Mouse (Mus musculus) erythroid progenitor cell, adult 5-6 weeks (primary cell): ENCODE results near the gene Slc6a1. TPM values are rescaled to one million over a fixed set of nuclear protein-coding genes. Genes with fewer than 3 reads are reported as not detected.
A peak's percentile ranks its signal among the peaks of the same experiment; 100 is the strongest.

ENCODE experiments used
- ATAC-seq: replicated peaks from 2 replicates; pipeline ENCODE4 v1.8.0; 2016; ENCODE audit warnings: moderate number of reproducible peaks, mild to moderate bottlenecking, moderate TSS enrichment, inconsistent platforms; ENCODE audit not compliant: poor library complexity, low FRiP score, severe bottlenecking
- total RNA-seq, 2 experiments: library from RNA; stranded (forward) in 1 of 2; stranded (reverse) in 1 of 2; fragments of 150-400 nt in 1 of 2; fragments of 186-747, 209-891 nt in 1 of 2; gene quantifications; 2 replicates each; pipeline versions ENCODE4 v1.2.3 to v1.2.4; 2015 to 2017; ENCODE audit warnings: low replicate concordance in 2 of 2

Gene Slc6a1
- total RNA-seq (2015; ENCODE audit: low replicate concordance): 1.3 TPM in 1 of 2 replicates, not detected in the other
- not detected in 2 replicates for total RNA-seq (2017; ENCODE audit: low replicate concordance)

DNA sequence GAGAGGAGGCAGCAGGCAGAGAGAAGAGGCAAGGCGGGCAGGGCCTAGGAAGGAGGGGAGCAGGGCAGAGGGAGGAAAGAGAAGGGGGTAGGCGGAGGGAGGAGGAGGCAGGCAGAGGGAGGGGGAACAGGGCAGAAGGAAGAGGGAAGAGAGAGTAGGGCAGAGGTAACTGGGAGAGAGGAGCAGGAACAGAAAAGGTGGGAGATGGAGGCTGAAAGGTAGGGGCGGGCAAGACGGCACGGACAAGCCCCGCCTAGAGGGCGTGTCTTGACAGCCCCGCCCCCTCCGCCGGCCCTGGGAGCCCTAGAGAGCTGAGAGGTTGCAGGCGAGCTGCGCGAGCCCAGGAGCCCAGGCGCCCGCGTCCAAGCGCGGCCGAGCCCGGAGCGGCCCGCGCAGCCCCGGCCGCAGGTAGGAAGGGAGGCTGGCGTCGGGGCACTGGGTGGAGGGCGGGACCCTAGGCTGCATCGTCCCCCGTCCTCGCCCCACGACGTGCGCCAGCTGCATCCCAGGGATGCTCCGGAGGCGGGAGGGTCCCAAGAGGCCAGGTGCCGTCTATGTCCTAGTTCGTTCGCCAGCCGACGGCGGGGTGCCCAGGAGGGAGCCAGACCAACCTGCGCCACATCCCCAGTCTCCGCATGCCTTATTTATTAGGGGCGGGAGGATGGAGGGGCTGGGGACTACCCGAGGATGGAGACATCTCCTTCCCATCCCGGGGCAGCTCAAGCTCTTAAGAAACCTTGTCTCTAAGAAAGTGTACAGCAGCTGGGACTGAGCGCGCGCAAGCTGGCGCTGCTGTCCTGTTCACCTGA lies at the start of gene Slc6a1:
Gene Slc6a1 (plus strand): TSS at position 167 of the 809 bp plus-strand sequence.
- no peak for ATAC-seq

DNA sequence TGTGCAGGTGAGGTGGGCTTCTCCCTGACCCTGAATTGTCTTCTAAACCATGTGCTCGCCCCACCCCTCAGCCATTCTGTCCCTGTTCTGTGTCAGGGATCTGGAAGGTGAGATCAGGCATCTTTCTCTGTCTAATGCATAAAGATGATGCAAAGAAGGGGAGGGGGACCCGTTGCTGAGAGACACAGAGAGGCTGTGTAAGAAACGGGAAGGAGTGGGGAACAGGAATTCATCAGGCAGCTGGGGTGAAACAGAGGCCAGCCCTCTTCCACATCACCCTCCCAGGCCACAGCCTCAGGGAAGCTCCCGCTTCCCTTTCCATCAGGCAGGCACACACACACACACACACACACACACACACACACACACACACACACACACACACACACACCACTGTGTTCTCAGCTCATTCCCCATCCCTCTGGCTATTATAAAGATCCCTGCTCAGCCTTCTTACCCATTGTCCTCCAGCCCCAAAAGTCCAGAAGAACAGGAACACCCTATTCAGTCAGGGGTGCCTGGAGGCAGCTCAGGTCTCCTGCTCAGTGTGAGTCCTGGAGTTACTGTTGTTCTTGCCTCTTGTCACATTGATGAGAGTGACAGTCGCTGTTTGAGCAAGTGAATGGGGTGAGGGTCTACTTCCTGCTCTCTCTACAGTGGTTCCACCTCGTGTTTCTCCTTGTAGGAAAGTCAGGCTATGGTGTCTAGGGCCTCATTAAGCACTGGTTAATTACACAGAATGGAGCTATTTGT lies 43.4 kb upstream of the Slc6a1 start:
- ATAC-seq: no peak

DNA sequence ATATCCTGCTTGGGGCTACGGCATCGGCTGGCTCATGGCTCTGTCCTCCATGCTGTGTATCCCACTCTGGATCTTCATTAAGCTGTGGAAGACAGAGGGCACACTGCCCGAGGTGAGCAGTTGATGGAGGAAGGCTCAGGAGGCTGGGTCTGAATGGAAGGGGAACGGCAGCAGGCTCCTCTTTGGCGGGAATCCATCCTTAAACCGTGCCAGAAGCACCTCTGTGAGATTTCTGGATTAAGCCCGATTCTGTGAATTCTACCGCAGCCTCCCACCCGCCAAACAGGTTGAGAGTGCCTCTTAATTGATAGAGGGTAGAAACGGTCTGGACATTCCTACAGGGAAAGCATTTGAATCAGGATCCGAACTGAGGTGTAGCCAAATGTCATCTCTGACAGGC lies 36.8 kb upstream of the Slc6a1 start:
- ATAC-seq: no peak

DNA sequence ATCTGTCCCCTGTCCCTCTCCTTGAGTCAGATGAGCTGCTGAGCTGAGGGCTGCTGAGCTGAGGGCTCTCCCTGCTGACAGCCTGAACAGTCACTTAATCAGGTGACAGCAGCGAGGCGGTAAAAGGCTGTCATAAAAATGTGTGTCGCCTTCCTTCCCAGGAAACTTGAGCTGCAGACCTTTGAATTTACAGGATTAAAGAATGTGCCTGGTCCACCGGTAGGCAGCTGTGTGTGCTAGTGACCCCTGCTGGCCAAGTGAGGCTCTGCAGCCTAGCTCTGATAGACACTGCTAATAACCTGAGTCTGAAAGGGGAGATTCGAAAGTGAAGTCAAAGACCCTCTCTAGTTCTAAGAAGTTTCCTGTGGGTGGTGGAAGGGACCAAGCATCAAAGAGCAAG lies 32.1 kb upstream of the Slc6a1 start:
- peak; percentile 75; the same call in 1 of the 2 replicates for ATAC-seq

DNA sequence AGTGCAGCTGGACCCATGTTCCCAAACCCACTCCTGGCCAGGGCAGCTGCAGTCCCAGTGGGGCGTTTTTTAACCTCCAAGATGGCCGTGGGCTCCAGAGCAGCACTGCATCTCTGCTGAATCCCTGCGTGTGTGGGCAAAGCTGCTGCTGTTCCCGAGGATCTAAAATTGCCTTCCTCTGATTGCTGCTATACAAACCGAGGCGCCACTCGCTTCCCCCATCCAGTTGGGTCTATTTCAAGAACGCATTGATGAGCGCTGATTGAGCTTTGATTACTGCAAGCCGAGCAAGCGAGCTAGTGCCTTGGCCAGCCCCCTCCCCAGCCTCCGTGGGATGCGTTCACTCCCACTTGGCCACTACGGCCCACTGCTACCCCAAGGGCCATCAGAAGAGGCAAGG lies 27.5 kb upstream of the Slc6a1 start:
- no peak for ATAC-seq

DNA sequence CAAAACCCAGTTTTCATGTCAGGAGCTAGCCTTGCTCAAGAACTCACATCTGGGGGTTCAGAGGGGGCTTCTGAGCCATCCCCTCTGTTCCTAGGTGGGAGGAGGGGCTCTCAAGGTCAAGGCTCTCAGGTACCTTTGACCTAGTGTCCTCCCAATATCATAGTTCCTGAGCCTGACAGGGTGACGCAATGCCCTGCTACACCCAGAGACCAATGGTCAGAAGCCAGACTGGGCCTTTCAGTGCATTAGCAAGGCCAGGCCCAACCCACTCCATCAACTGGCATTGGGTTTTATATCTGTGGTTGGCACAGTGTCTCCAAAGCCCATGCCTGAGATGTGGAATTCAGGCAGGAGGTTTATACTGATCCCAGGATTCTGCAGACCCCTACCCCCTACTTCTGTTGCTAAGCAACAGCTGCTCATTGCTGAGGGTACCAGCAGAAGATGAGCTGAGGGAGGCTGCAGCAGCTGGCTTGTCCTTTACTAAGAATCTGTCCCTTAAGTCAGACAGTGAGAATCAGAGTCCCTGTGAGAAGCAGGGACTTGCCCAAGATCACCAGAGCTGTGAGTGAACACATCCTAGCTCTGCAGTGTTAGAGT lies 24.6 kb upstream of the Slc6a1 start:
- ATAC-seq: no peak

DNA sequence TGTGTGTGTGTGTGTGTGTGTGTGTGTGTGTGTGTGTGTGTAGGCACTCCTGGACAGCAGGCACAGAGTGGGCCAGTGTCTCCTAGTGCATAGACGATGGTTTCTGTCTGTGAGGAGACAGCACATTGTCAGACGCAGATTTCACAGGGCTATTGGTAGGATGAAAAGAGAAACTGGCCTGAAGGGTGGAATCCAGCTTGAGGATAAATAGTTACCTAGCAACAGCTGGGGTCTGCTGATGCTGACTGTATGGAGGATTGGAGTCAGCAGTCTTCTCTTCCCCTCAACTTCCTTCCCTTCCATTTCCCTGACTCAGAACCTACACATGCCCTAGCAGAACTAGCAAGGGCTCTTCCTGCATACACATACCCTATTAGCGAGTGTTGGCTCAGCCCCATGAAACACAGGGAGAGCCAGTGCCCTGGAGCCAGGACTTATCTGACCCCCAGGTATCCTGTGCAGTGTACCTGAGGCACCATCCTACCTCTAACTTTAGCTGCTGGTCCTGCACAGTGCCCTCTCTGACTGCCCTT lies 23.7 kb upstream of the Slc6a1 start:
- no peak for ATAC-seq

DNA sequence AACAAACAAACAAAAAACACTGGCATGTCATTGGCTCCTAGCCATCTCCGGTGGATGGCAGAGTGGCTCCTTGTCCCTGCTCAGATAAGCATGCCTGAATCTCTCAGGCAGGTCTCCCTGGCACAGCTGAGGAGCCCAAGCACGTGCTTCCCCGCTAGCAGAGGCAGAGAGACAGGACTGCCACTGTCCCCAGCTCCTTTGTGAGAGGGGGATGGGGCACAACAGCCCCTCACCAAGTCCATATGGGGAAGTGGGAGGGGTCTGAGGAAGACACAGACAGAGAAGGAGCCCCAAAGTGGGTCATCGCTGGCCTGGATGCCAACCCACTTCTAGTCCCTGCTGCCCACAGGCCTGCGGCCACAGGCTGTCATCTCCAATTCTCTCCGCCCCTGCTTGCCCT lies 20.8 kb upstream of the Slc6a1 start:
- no peak for ATAC-seq

DNA sequence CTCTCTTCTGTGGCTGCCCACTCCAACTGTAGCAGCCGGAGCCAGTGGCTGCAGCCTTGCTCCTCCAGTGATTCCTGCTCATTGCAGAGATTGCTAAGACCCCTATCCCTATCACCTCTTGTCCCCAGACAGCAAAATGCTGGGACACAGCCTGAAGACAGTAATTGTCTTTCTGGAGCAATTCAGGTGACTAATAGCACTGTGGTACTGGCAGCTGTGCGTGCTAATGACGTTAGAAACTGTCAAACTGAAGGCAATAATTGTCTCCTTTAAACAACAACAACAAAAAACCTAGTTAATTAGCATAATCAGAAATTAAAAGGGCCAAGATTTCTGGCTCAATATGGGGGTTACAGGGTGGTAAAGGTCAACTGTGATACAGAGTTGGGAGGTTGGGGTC lies 18.4 kb upstream of the Slc6a1 start:
- ATAC-seq: no peak

DNA sequence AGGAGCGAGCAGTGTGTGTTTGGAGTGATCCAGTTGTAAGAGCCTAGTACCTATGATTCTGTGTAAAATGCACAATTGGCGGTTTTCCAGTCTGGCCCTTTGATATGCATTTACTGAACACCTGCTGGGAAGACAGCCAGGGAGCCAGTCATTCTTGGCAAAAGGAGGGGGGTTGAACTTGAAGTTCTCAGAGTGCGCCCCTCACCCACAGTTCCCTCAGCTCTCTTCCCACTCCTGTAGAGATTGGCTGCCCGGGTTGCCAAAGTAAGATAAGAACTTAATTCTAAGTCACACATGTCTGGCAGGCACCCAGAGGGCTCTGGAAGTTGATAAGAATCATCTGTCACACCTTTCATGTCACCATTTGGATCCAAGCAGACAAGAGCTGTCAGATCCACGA lies 18.0 kb upstream of the Slc6a1 start:
- ATAC-seq: no peak

DNA sequence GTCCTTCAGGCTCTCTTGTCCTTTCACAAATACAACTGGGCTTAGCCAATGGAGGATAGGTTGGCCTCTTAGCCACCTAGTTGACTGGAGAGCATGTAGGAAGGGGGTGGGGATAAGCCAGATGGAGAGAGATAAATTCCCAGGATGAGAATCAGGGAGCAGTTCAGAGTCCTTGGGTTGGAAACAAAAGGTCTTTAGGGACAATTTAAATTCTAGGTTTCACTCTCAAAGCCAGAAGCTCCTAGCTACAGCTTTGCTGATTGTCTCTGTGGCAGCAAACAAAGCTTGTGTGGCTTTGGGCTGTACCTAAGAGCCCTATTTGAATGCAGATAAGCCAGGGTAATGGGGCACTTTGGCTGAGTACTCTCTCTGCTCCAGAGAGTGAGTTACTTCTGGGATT lies 16.2 kb upstream of the Slc6a1 start:
- ATAC-seq: no peak

DNA sequence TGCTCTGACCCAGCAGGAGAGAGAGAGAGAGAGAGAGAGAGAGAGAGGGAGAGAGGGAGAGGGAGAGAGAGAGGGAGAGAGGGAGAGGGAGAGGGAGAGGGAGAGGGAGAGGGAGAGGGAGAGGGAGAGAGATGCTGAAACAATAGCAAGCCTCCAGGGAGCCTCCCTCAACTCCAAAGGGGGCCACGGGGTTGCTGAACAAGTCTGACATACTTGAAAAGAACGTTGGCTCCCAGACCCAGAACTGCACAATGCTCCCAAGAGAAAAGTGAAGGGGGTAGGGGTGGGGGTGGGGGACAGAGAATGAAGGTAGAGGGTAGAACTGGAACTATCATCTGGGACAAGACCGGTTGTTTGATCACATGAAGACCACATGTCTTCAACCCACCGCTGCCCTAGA lies 14.5 kb upstream of the Slc6a1 start:
- no peak for ATAC-seq

DNA sequence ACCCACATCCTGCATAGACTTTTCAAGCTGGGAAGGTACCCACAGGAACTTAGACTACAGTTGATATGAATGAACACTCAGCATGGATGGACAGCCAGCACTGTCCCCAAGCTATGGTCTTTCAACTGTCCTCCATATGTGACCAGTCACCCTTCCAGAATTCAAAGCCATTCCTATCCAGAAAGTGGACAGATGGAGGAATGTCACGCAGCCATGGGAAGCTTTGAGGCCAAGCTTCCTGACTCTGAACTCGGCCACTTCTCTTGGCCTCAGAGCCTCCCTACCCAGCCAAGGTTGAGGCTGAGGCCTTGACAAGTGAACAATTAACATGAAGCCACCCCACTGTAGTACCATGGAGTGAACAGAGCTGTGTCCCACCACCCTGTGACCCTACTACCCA lies 12.8 kb upstream of the Slc6a1 start:
- no peak for ATAC-seq

DNA sequence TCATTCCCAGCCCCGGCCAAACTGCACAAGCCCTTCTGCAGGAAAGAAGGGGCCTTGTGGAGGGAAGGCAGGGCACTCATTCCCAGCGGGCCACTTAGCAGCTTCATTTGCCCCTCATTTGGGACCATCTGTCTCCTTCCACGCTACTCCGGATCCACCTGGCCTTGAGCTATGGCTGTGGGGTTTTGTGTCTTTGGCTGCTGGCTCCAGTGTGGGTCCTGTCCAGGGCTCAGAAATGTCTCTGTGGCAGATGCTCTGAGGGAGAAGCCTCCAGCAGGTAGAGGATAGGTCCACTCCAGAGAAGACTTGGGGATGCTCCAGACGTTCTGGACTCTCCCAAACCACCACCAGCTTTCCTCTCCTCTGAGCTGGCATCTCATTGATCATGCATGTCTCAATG lies 11.6 kb upstream of the Slc6a1 start:
- no peak for ATAC-seq

DNA sequence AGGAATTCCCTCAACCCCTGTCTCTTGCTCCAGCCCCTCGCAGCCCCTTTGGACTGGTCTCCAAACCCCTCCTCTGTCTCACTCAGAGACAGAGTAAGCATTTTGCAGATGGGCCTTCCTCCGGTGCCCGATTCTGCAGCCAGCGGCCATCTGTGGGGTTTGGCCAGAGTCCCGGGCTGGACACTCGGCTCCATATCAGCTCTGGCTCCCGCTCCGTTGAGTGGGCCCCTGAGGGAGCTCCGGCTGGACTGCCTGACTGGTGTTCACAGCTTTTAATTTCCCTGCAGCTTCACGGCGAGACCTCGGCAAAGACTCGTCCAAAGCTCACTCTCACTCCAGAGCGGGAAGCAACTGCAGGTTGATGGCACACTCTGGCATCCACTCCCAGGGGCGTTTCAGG lies 10.2 kb upstream of the Slc6a1 start:
- ATAC-seq: no peak

DNA sequence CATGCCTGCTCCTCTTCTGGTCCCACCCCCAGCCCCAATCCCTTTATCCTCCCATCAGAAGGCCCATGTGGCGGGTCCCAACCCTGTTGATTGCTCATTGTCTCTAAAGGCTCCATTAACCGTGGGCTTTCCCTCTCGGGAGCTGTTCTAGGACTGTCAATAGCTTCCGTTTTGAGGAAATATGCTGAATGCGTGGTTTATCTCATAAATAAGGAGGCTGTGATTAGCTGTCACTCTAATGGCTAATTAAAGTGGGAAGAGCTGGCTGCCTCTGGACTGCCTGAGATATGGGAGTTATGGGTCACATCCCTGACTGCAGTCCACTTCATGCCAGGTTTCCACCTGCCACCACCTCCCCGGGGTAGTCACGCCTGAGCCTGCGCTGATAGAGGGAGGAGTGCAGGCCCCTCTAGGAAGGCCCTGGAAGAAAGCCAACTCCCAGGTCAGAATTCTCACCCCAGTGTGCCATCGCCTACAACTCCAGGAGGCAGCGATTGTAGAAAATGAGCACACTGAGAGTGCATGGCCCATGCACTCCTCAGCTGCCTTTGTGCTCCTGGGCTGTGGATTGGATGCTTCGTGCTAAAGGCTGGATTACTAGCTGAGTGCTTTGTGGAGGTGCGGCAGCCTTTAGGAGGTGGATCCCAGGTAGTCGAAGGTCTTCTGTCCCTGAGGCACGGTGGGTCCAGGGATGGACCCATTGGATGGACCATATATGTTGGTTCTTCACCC lies 8.3 kb upstream of the Slc6a1 start:
- ATAC-seq: no peak

DNA sequence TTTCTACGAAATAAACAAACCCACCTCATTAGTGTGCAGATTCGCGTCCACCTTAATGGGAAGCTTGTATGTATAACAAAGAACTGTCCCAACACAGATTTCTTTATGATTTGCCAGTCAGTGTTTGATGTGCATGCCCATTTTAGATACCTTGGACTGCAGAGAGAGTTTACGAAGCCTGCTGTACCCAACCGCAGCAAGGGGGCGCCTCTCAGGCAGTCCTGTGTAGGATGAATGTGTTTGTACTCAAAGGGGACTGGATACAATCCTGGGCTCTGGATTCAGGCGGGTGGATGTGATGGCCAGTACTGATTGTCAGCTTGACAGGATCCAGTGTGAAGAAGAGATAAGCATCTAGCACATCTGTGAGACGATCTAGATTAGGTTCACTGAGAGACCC lies 6.6 kb upstream of the Slc6a1 start:
- ATAC-seq: no peak

DNA sequence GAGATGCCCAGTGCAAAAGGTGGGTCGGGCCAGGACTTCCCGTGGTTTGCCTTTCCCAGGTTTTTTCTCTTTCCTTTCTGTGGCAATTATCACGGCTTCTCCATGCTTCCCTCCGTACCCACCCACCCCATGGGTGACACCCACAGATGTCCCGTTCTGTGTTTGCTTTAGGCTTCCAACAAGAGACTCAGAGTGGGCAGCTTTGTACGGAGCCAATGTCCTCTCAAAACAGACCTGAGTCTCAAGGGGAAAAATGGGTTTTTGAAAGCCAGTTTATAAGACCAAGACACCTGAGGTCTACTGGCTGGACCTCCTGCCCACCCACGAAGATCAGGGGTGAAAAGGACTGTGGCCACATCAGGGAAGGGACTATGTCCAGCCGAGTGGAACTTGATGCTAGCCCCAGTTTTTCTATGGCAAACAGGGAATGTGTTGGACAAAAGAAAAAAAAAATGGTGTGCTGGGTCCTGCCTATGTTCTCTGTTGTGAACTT lies 889 bp downstream of the Slc6a1 start:
- ATAC-seq: no peak

DNA sequence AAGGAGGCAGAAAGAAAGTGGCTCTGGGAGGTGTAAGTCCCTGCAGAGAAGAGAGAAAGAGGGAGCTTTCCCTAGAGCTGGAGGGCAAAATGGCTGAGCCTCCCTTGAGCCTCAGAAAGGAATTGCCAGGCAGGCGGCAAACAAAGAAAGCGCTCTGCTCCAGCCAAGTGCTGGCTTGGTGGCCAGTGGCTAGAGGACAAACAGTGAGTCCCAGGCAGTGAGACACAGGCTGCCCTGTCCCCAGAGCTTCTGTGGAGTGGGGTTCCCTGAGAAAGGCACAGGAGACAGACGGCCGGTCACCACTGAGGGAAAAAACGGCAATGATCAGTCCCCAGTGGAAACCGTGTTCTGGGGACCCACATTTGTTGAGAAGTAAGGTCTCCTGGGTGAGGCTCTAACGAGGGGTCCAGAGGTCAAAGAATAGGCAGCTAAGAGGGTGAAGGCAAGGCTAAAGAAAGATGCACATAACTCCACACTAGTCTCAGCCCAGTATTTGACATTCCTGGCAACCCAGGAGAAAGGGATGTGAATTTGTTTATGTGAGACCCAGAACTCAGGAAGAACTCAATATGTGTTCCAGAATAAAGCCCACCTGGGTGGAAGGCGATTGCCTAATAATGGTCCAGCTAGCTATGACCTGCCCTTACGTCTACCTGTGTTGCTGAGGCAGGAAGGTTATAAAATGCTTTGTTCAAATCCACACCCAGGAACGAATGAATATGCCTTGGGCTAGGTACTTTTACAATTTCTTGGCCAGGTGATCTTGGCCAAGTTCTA lies 1.7 kb downstream of the Slc6a1 start:
- no peak for ATAC-seq
